Mouse (Mus musculus) liver, embryonic 15.5 days (tissue): ENCODE measurements around the gene Plcb1. TPM values are rescaled to one million over a fixed set of nuclear protein-coding genes. Genes with fewer than 3 reads are reported as not detected.

Source experiments
- ATAC-seq: fragments of 200-750 bp; cut with Nextera tagmentation; 2 replicates; pipeline ENCODE4 v1.8.0; 2017; ENCODE audit warnings: moderate number of reproducible peaks, mild to moderate bottlenecking, moderate library complexity; ENCODE audit not compliant: insufficient read depth
- H3K27ac ChIP-seq: fragments of 300-500 bp; sonication (generic); replicated peaks from 2 replicates; pipeline ENCODE4 v1.5.1; 2015; ENCODE audit warnings: mild to moderate bottlenecking, inconsistent platforms
- H3K27me3 ChIP-seq: fragments of 300-500 bp; sonication (generic); 2 replicates; pipeline ENCODE4 v1.6.1; 2015; ENCODE audit warnings: mild to moderate bottlenecking, inconsistent platforms
- H3K36me3 ChIP-seq: fragments of 300-500 bp; sonication (generic); replicated peaks from 2 replicates; pipeline ENCODE4 v1.6.1; 2015; ENCODE audit warnings: moderate library complexity, mild to moderate bottlenecking, inconsistent platforms
- H3K4me1 ChIP-seq: fragments of 300-500 bp; sonication (generic); replicated peaks from 2 replicates; pipeline ENCODE4 v1.6.1; 2015; ENCODE audit warnings: inconsistent platforms
- H3K4me2 ChIP-seq: fragments of 300-500 bp; sonication (generic); 2 replicates; pipeline ENCODE4 v1.6.1; 2015; ENCODE audit warnings: moderate library complexity, mild to moderate bottlenecking, inconsistent platforms
- H3K4me3 ChIP-seq: fragments of 300-500 bp; sonication (generic); replicated peaks from 2 replicates; pipeline ENCODE4 v1.5.1; 2015; ENCODE audit warnings: mild to moderate bottlenecking, inconsistent platforms
- H3K9ac ChIP-seq: fragments of 300-500 bp; sonication (generic); 2 replicates; pipeline ENCODE4 v1.6.1; 2015; ENCODE audit warnings: moderate library complexity, mild to moderate bottlenecking, inconsistent platforms
- H3K9me3 ChIP-seq: fragments of 300-500 bp; sonication (generic); replicated peaks from 2 replicates; pipeline ENCODE4 v1.6.1; 2016; ENCODE audit warnings: inconsistent platforms
- WGBS: fragments of 180-500 bp; shearing (Covaris S2); methylation state at CpG from one replicate; pipeline ENCODE4 v1.1.7; 2015; ENCODE audit warnings: mixed read lengths; ENCODE audit not compliant: insufficient replicate concordance; 5-methylcytosine and 5-hydroxymethylcytosine counted together
- polyA plus RNA-seq: library from polyadenylated mRNA; unstranded; fragments of >200 nt; fragmentation: Nextera tagmentation; extraction: Ambion mirVana; gene quantifications from 2 replicates; pipeline ENCODE4 v1.2.1, GENCODE M21; 2015

Plcb1 gene
- polyA plus RNA-seq, 1 experiment from 2014 or later = 3.3 TPM

GRCm38 (mm10) chr2:135387990-135388389 is 602.1 kb downstream of the Plcb1 start:
- H3K9ac ChIP-seq = no peak overlapping the region
- H3K27ac ChIP-seq = no peak overlapping the region
- H3K27me3 ChIP-seq = no peaks in the 10 kb centered on the region
- 59% methylated on average over 9 of the region's 9 CpGs for WGBS
- no peak overlapping the region for H3K4me2 ChIP-seq
- H3K4me1 ChIP-seq = no peaks in the 10 kb centered on the region
- no peaks in the 10 kb centered on the region for H3K9me3 ChIP-seq
- no peak for ATAC-seq
- H3K4me3 ChIP-seq = no peak overlapping the region
- H3K36me3 ChIP-seq = no peaks in the 10 kb centered on the region

GRCm38 (mm10) chr2:135394698-135395097 is 608.8 kb downstream of the Plcb1 start:
- H3K36me3 ChIP-seq = no peaks in the 10 kb centered on the region
- no peak overlapping the region for H3K4me3 ChIP-seq
- WGBS = 75% methylated on average over 3 of the region's 3 CpGs
- no peaks in the 10 kb centered on the region for H3K4me1 ChIP-seq
- no peak overlapping the region for H3K9ac ChIP-seq
- no peak overlapping the region for H3K4me2 ChIP-seq
- H3K9me3 ChIP-seq = no peaks in the 10 kb centered on the region
- ATAC-seq = no peak
- H3K27ac ChIP-seq = no peak overlapping the region
- H3K27me3 ChIP-seq = no peaks in the 10 kb centered on the region

GRCm38 (mm10) chr2:135396375-135396774 is 610.5 kb downstream of the Plcb1 start:
- no peaks in the 10 kb centered on the region for H3K4me1 ChIP-seq
- H3K4me2 ChIP-seq = no peak overlapping the region
- no peaks in the 10 kb centered on the region for H3K27me3 ChIP-seq
- no peaks in the 10 kb centered on the region for H3K36me3 ChIP-seq
- H3K27ac ChIP-seq = no peak overlapping the region
- H3K9ac ChIP-seq = no peak overlapping the region
- WGBS = 60% methylated on average over 3 of the region's 3 CpGs
- ATAC-seq = no peak
- no peaks in the 10 kb centered on the region for H3K9me3 ChIP-seq
- H3K4me3 ChIP-seq = no peak overlapping the region

- ATAC-seq = no peak
- H3K4me2 ChIP-seq = no peak overlapping the region
- no peaks in the 10 kb centered on the region for H3K4me1 ChIP-seq
- H3K4me3 ChIP-seq = no peak overlapping the region
- H3K27ac ChIP-seq = no peak overlapping the region
- no peaks in the 10 kb centered on the region for H3K27me3 ChIP-seq
- H3K9me3 ChIP-seq = no peaks in the 10 kb centered on the region
- H3K9ac ChIP-seq = no peak overlapping the region
- H3K36me3 ChIP-seq = no peaks in the 10 kb centered on the region
- WGBS = 61% methylated on average over 2 of the region's 2 CpGs
Measured at GRCm38 (mm10) chr2:135397970-135398369, 612.1 kb downstream of the Plcb1 start.

GRCm38 (mm10) chr2:135399760-135400159 is 613.9 kb downstream of the Plcb1 start:
- Histone ChIP-seq H3K27ac (no peak overlapping the region), H3K4me1 (no peaks in the 10 kb centered on the region), H3K4me3 (no peak overlapping the region), H3K4me2 (no peak overlapping the region), H3K9ac (no peak overlapping the region), H3K9me3 (no peaks in the 10 kb centered on the region), H3K27me3 (no peaks in the 10 kb centered on the region), H3K36me3 (no peaks in the 10 kb centered on the region)
- ATAC-seq = no peak
- WGBS = 62% methylated on average over 6 of the region's 6 CpGs

GRCm38 (mm10) chr2:135402916-135403315 is 617.0 kb downstream of the Plcb1 start:
- Histone ChIP-seq H3K4me2 (no peak overlapping the region), H3K4me1 (no peaks in the 10 kb centered on the region), H3K27ac (no peak overlapping the region), H3K9me3 (no peaks in the 10 kb centered on the region), H3K4me3 (no peak overlapping the region), H3K27me3 (no peaks in the 10 kb centered on the region), H3K9ac (no peak overlapping the region), H3K36me3 (no peaks in the 10 kb centered on the region)
- WGBS = 24% methylated on average over 1 of the region's 1 CpGs
- ATAC-seq = no peak

GRCm38 (mm10) chr2:135403344-135403743 is 617.5 kb downstream of the Plcb1 start:
- Histone ChIP-seq H3K4me2 (no peak overlapping the region), H3K4me1 (no peaks in the 10 kb centered on the region), H3K9ac (no peak overlapping the region), H3K4me3 (no peak overlapping the region), H3K27me3 (no peaks in the 10 kb centered on the region), H3K36me3 (no peaks in the 10 kb centered on the region), H3K9me3 (no peaks in the 10 kb centered on the region), H3K27ac (no peak overlapping the region)
- WGBS = 69% methylated on average over 6 of the region's 6 CpGs
- ATAC-seq = no peak

- no peaks in the 10 kb centered on the region for H3K36me3 ChIP-seq
- no peak overlapping the region for H3K9ac ChIP-seq
- whole genome bisulfite sequencing = 58% methylated on average over 1 of the region's 1 CpGs
- no peaks in the 10 kb centered on the region for H3K4me1 ChIP-seq
- ATAC-seq = no peak
- no peak overlapping the region for H3K27ac ChIP-seq
- no peaks in the 10 kb centered on the region for H3K27me3 ChIP-seq
- H3K4me3 ChIP-seq = no peak overlapping the region
- no peak overlapping the region for H3K4me2 ChIP-seq
- no peaks in the 10 kb centered on the region for H3K9me3 ChIP-seq
Measured at GRCm38 (mm10) chr2:135404095-135404494, 618.2 kb downstream of the Plcb1 start.

- Histone ChIP-seq H3K27ac (no peak overlapping the region), H3K4me2 (no peak overlapping the region), H3K9me3 (no peaks in the 10 kb centered on the region), H3K4me1 (no peaks in the 10 kb centered on the region), H3K36me3 (no peaks in the 10 kb centered on the region), H3K4me3 (no peak overlapping the region), H3K27me3 (no peaks in the 10 kb centered on the region), H3K9ac (no peak overlapping the region)
- ATAC-seq = no peak
- whole genome bisulfite sequencing = 66% methylated on average over 5 of the region's 5 CpGs
Measured at GRCm38 (mm10) chr2:135409418-135410097, 623.7 kb downstream of the Plcb1 start.

GRCm38 (mm10) chr2:135411675-135412074 is 625.8 kb downstream of the Plcb1 start:
- H3K27me3 ChIP-seq = no peaks in the 10 kb centered on the region
- H3K27ac ChIP-seq = no peak overlapping the region
- no peaks in the 10 kb centered on the region for H3K4me1 ChIP-seq
- H3K9me3 ChIP-seq = no peaks in the 10 kb centered on the region
- no peak overlapping the region for H3K9ac ChIP-seq
- WGBS = 23% methylated on average over 2 of the region's 2 CpGs
- no peak overlapping the region for H3K4me2 ChIP-seq
- no peak overlapping the region for H3K4me3 ChIP-seq
- H3K36me3 ChIP-seq = no peaks in the 10 kb centered on the region
- no peak for ATAC-seq

GRCm38 (mm10) chr2:135415137-135415536 is 629.3 kb downstream of the Plcb1 start:
- Histone ChIP-seq H3K4me1 (no peaks in the 10 kb centered on the region), H3K36me3 (no peaks in the 10 kb centered on the region), H3K27me3 (no peaks in the 10 kb centered on the region), H3K4me3 (no peak overlapping the region), H3K9ac (no peak overlapping the region), H3K9me3 (no peaks in the 10 kb centered on the region), H3K27ac (no peak overlapping the region), H3K4me2 (no peak overlapping the region)
- no peak for ATAC-seq
- 42% methylated on average over 4 of the region's 4 CpGs for WGBS

GRCm38 (mm10) chr2:135419301-135419700 is 633.4 kb downstream of the Plcb1 start:
- ATAC-seq = no peak
- H3K27ac ChIP-seq = no peak overlapping the region
- H3K4me1 ChIP-seq = no peaks in the 10 kb centered on the region
- H3K4me2 ChIP-seq = no peak overlapping the region
- 58% methylated on average over 5 of the region's 5 CpGs for WGBS
- H3K36me3 ChIP-seq = no peaks in the 10 kb centered on the region
- H3K9me3 ChIP-seq = no peaks in the 10 kb centered on the region
- no peak overlapping the region for H3K9ac ChIP-seq
- no peaks in the 10 kb centered on the region for H3K27me3 ChIP-seq
- no peak overlapping the region for H3K4me3 ChIP-seq
